Mouse (Mus musculus) heart, postnatal 0 days (tissue): ENCODE data around the gene Serpina3j.

Experiments
- CTCF ChIP-seq: IDR thresholded peaks from 2 replicates; pipeline ENCODE4 v1.5.1; 2016; ENCODE audit warnings: antibody characterized with exemption, control low read depth, low read depth
- EP300 ChIP-seq: IDR thresholded peaks from 2 replicates; pipeline ENCODE4 v1.6.1; 2016; ENCODE audit warnings: antibody characterized with exemption, low read depth

DNA sequence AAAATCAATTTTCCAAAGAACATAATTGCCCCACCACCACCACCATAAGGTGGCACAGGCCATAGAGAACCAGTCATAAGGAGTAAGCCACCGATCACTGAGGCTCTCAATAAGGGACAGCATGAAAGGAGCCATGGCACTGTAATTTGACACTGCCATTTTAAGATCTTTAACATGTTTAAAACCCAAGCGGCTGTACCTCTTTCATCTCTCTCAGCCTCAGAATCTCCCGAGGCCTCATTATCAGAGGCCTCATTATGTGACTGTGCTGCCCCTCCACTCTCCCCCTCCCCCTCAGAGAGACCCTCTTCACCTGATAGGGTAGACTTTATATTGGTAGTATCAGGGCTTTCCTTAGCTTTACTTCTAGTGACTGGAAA, 35.3 kb upstream of the Serpina3j start:
- no peak for TF ChIP-seq CTCF
- no peak for TF ChIP-seq EP300
